Mouse (Mus musculus): ENCODE results near the gene Eddm3b.
"Not testable (repeated sequence)": the region's sequence is repeated elsewhere in the genome, so short reads cannot be mapped to it uniquely, and the experiment has no call there.

Eddm3b gene

DNA sequence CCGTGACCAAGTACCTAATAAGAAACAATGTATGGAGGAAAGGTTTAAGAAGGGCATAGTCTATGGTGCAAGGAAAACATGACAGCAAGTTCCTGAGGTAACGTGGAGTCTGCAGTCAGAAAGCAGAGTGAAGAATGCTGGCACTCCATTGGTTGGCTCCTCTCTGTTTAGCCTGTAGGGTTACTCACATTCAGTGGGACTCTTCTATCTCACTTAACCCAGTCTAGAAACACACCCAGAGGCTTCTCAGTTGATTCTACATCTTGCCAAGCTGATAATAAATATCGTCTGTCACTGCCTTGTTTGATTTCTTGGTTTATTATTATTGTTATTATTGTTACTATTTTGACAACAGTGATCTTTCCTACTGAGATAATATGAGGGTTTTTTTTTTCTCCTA, 28.3 kb downstream of the Eddm3b start:
- no peak for DNase-seq (ENCODE audit: low spot score in 2 of 2)

DNA sequence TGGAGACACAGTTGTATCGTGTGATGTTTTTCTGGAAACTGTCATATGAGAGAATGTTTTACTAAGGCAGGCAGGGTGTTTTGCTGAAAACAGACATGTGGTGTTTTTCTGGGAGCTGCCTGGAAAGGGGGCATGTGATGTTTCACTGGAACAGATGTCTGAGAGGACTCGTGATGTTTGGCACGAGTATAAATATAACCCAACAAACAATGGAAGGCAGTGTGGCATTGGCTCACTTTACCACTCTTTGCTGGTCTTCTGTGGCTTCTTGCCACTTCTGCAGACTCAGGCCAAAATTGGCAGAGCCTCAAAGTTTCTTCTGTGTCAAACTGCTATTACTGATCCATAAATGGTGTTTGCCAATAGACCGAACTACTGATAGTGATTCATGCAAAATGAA, 29.1 kb downstream of the Eddm3b start:
- no peak for DNase-seq (ENCODE audit: low spot score in 2 of 2)

DNA sequence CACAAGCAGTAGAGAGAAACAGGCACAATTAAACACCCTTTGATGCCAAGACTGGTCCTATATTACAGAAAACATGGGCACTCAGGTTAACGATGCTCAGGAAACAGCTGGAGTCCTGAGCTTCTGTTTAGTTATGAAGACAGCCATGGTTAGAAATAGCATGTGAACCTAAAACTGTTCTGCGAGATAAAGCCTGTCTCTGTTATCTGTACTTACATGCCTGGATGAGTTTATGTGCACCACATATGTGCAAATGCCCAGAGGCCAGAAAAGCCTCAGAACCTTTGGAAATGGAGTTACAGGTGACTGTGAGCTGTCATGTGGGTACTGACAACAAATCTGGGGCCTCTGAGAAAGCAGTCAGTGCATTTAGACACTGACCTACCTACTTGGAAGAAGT, 29.7 kb downstream of the Eddm3b start:
- DNase-seq (ENCODE audit: low spot score in 2 of 2), result no peak

DNA sequence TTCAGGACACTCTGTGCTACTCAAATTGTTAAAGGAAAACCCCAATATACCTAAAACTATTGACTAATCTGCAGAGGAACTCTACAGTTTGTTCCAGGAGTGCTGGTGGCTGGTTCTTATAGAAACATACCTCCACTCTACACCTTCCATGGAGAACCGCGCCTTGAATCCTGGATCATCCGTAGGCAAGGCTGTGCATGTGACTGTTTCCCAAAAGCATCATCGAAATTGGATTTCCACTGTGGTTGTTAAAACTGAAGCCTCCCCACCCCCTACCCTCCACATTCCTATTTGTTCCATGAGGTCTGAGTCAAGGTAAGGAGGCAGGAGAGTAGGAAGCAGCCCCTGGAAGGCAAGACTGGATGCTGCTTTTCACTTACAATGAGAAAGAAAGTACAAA, 30.2 kb downstream of the Eddm3b start:
- DNase-seq (ENCODE audit: low spot score in 2 of 2), result no peak

DNA sequence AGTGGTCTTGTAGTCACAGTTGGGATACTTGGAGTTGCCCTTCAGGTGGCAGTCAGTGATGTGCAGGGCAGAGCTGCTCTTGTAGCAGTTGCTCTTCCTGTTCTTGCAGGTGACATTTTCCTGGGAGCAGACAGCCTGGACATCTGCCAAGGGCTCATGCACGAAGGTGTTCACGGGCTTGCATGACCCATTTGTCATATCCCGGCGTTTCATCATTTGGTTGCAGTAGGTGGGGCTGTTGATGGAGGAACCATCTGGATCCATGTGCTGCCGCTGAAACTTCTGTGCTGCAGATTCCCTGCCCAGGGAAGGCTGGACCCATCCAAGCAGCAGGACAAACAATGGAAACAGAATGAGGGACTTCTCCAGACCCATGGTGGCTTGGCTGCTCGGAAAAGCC, 31.3 kb downstream of the Eddm3b start:
- DNase-seq (ENCODE audit: low spot score in 2 of 2), result no peak

DNA sequence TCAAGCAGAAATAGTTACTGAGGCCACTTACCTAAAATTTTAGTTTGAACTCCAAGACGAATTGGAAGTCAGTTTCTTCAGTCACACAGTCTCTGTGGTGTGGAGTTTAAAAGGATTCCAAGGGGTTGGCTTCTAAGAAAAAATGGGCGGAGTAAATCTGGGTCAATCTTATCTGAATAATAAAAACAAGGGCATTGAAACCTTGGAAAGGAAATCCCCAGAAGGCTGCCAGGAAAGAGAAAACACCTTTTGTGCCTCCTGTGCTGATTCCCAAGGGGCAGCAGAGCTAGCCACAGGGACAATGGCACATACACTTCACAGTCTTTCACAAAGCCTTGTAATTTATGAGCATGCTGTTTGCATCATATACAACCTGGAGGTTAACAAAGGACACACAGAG, 32.5 kb downstream of the Eddm3b start, which contains the start of gene Rnase1:
Gene Rnase1, minus strand, starts transcription at position 101 of the 400 bp plus-strand sequence.
- DNase-seq (ENCODE audit: low spot score in 2 of 2), result no peak

DNA sequence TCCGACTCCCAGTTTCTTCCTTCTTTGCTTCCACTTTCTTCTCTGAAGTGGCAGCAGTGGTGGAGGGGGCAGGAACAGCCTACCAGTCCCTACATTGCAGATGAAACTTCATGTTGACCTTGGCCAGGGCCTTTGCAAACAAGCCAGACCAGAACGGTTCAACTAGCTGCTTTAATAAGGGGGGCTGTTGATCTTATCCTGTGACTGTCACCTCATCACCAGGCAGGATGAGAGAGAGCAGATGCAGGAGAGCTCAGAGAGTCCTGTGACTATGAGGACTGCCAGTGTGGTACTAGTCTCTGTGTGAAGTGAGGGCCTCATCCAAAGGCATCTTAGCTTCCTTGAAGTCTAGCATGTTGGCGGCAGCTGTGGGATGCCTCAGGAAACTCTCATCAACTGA, 33.8 kb downstream of the Eddm3b start:
- no peak for DNase-seq (ENCODE audit: low spot score in 2 of 2)

DNA sequence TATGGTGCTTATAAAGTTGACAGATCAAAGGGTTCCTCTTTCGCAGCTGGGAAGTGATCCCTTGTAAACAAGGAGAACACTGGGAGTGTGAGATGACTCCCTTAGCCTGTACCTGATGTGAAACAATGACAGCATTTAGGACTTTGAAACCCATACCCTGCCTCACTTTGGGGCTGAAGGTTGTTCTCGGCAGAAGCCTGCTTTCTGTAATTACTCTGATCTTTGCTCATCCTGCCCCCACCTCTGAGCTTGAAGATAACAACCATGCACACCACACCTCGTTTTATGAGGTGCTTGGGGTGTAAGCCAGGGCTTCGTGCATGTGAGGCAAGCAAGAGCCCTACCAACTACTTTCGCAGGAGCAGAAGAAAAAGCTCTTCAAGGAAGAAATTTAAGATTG, 34.9 kb downstream of the Eddm3b start:
- no peak for DNase-seq (ENCODE audit: low spot score in 2 of 2)

DNA sequence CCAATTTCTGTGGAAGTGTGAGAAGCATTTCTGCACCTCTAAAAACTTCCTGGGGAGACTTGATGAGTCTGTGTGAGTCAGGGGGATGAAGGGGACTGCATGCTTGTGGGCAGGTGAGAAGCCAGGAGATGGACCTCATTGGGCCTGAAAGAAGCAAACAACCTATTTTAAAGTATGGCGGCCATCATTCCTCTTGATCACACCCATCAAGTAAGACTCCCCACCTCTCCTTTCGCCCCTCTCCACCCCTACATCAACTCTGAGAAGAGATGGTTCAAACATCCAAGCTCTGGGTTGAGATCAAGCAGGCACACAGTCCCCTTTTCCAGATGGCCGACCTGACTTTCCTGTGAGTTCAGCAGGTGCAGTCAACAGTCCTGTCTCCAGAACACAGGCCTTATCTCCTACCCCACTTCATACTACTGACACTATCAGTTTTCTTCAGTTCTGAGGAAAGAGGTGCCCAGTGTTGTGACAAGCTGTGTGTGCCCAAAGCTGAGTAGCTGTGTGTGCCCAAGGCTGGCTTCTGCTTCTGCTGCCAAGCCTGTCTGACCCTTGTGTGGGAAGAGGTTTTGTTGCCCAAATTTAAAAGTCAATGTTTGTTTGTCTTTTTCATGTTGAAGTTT, 36.1 kb downstream of the Eddm3b start:
- DNase-seq (ENCODE audit: low spot score in 2 of 2), result no peak

DNA sequence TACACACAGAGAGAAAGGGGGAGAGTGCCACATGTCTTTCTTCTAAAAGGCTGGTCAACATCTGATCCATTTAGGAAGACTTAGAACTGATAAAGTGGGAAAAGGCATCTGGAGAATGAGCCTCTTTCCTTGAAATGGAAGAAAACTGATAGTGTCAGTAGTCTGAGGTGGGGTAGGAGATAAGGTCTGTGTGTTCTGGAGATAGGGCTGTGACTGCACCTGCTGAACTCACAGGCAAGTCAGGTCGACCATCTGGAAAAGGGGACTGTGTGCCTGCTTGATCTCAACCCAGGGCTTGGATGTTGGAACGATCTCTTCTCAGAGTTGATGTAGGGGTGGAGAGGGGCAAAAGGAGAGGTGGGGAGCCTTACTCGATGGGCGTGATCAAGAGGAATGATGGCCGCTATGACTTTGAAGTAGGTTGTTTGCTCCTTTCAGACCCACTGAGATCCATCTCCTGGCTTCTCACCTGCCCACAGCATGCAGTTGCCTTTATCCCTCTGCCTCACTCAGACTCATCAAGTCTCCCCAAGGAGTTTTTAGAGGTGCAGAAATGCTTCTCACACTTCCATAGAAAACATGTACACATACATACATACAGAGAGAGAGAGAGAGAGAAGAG, 38.1 kb downstream of the Eddm3b start:
- DNase-seq (ENCODE audit: low spot score in 2 of 2), result no peak

DNA sequence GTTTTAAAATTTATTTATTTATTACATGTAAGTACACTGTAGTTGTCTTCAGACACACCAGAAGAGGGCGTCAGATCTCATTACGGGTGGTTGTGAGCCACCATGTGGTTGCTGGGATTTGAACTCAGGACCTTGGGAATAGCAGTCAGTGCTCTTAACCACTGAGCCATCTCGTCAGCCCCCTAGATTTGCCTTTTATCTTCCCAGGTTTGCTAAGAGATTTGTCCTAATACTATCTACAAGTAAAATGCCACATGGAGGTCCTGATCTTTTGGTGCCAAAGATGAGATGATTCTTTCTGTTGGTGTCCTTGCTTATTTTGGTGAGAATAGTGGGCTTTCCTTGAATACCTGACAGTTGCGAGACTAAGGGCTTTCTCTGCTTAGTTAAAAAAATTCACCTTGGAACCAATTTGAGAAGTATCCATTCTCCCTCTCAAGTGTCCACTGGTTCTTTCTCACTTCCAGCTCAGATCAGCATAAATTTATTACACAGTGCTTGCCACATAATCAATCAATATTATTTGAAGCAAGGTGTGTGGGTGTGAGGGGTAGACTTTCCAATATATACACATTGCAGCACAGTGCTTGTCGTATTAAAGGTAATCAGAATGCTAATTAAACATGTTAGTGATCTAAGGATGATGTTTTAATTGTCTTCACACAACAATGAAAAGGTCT, 42.0 kb downstream of the Eddm3b start:
- no peak for DNase-seq (ENCODE audit: low spot score in 2 of 2)

DNA sequence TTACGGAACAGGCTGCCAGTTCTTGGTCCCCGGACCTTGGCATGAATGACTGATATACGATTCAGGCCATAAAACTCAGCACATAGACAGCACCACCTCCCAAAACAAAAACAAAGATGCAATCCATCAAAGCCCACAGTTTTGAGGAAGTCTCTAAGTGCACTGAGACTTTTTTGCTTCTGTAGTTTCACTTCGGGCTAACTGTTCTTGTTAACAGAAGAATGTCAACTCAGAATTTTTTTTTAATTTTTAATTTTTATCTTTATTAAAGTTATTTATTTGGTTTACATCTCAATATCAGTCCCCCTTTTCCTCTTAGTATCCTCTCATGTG, 42.5 kb downstream of the Eddm3b start:
- no peak for DNase-seq (ENCODE audit: low spot score in 2 of 2)

DNA sequence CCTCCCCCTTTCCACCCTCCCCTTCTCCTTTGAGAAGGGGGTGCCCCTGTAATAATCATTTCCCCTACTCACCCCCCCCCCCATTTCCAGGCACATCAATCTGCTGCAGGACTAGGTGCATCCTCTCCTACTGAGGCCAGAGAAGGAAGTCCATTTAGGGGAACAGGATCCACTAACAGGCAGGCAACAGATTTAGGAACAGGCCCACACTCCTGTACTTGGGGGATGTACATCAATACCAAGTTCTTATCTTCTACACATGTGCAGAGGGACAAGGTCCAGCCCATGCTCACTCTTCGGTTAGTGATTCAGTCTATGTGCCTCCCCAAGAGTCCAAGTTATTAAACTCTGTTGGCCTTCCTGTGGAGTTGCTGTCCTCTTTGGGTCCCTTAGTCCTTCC, 42.8 kb downstream of the Eddm3b start:
- DNase-seq (ENCODE audit: low spot score in 2 of 2), result no peak

DNA sequence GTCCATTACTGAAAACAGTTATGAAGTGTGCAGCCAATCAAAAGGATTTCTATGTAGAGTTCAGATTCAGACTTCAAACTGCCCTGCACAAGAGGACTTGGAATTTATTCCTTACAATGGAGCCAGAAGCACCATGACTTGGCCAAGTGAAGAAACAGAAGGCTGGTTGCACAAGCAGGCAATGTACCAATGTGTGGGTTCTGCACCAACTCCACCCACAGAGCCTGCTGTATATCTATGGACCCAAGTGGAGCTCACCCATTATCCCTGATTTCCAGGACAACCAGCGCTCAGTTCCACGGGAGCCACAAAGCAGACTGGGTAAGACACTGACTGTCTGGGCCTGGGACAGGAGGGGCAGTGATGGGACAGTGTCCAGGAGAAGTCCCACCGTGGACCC, 47.8 kb downstream of the Eddm3b start, which contains the start of gene Rnase2b:
Gene Rnase2b, plus strand, starts transcription at position 285 of the 400 bp plus-strand sequence.
- not testable (repeated sequence) for DNase-seq (ENCODE audit: low spot score in 2 of 2)

DNA sequence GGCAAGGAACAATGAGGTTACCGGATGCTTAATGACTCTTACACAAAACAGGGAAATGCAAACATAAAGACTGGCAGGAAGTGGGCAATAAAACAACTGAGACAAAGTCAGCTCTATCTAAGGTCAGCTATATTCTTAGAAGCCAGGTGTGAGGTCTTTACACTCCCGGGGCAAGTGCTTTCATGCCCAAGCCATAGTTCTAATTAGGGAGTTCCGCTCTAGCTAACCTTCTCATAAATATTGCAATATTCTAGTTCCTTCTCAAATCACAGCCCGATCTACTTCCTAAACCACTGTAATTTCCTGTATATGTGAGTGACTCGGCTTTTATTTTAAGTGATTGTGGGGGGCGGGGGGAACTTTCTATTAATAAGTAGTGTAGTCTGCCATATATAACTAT, 49.1 kb downstream of the Eddm3b start:
- DNase-seq (ENCODE audit: low spot score in 2 of 2), result not testable (repeated sequence)

DNA sequence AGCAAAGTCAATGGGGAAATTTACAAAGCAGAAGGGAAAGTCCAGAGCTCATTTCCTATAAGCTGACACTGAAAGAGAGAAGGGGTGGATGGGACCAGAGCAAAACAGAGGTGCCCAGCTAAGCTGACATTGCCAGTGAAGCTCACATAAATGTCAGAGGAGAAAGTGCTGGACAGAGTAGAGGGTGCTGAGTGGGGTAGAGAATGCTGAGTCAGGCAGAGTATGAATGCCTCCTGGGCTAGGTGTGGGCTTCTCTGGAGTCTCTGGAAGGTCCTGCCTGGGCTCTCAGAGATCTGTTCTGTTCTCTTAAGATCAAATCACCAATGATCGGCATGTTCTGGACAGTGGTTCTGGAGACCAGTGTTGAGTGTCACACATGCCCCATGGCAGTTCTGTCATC, 51.2 kb downstream of the Eddm3b start:
- no peak for DNase-seq (ENCODE audit: low spot score in 2 of 2)

DNA sequence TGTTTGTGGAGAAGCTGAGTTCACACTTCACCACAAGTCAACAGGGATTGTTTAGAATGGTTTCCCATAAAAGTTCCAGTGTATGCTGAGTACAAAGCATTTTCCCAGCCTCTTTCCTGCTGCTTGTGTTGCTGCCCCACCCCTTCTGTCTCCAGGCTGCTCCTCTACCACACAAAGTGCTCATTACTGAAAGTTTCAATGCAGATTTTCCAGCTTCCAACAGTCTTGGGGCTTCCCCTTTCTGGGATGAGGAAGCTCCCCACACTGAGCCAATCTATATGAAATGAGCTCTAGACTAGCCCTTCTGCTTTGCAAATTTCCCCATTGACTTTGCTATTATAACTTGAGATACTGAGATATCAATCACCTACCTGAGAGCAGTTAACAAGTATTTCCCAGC, 51.8 kb downstream of the Eddm3b start:
- no peak for DNase-seq (ENCODE audit: low spot score in 2 of 2)

All from frontal cortex, postnatal 14 days (tissue).